Mouse (Mus musculus) spleen, adult 2 months (tissue): ENCODE measurements around the gene Galnt17.

Source experiments
- CTCF ChIP-seq: fragments of 200-500 bp; IDR thresholded peaks from 2 replicates; pipeline ENCODE4 v1.5.1; 2011; ENCODE audit warnings: mild to moderate bottlenecking, inconsistent platforms; ENCODE audit not compliant: insufficient read depth, insufficient read length, insufficient replicate concordance; ENCODE audit errors: extremely low read depth
- POLR2A ChIP-seq: fragments of 200-500 bp; IDR thresholded peaks from 2 replicates; pipeline ENCODE4 v1.6.1; 2011; ENCODE audit warnings: low read depth, low read length, inconsistent platforms

DNA sequence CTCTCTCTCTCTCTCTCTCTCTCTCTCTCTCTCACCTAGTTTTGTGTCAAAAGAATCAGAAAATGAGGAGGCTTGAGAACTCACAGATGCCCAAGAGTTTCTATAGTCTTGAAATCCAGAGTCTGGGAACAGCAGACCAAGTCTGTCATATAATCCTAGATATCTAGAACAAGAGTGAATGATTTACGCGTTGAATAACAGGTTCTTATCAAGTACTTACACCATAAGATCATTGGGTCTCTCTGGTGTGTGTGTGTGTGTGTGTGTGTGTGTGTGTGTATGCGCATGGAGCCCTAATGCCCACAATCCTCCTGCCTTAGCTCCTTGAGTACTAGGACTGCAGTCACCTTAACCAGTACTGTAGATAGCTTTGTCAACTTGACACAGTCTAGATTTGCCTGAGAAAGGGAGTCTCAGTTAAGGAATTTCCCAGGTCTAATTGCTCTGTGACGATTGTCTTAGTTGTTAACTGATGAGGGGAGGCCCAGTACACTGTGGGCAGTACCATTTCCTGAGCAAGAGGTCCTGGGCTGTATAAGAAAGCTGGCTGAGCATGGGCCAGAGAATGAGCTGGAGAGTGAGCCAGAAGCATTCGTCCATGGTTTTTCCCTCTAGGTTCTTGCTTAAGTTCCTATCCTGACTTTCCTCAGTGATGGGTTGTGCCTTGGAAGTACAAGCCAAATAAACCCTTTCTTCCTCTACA is 268.5 kb downstream of the Galnt17 start:
- no peak for TF ChIP-seq POLR2A
- TF ChIP-seq CTCF = no peak
